In genomic region chr2:151702851-151703190, GRCm38 (mm10) we compare ENCODE assay signal across 8 mouse cellular contexts. TPM values are rescaled to one million over a fixed set of nuclear protein-coding genes. Genes with fewer than 3 reads are reported as not detected.
DNase-seq lines count a peak whose midpoint lies in the region; ATAC-seq and TF ChIP-seq lines count a peak whose summit lies in the region.

No protein-coding gene starts in this region.

- H3K9me3 ChIP-seq in intestine, embryonic 16.5 days (ENCODE audit: control insufficient read depth, low read length): no peaks in the 10 kb centered on the region

- peak; percentile 21 for DNase-seq in cerebellum, adult 8-10 months
- DNase-seq in cerebellum, postnatal 25 days: no peak
- DNase-seq in testis, postnatal 10 days (ENCODE audit: low spot score): no peak
- DNase-seq in T-cell, adult 2 months (ENCODE audit: low spot score): no peak
- no peak for DNase-seq in thymus, postnatal 0 days (ENCODE audit: low spot score)

- peak overlapping the region; percentile 100 for H3K4me2 ChIP-seq in intestine, embryonic 16.5 days (ENCODE audit: low read depth, low read length)

- TF ChIP-seq CTCF in testis, adult 2 months (IDR thresholded peaks at IDR 0.05; ENCODE audit: control insufficient read depth, insufficient read depth, insufficient replicate concordance, low read depth, low read length): no peak
- TF ChIP-seq CTCF in olfactory bulb, adult 2 months (IDR thresholded peaks at IDR 0.05; ENCODE audit: insufficient read depth, low read depth, low read length): no peak

- peak; percentile 49 for ATAC-seq in intestine, embryonic 16.5 days

- no peak overlapping the region for H3K27ac ChIP-seq in testis, adult 2 months (ENCODE audit: control insufficient read depth, insufficient read depth, low read depth, low read length)
- no peak overlapping the region for H3K27ac ChIP-seq in intestine, embryonic 16.5 days (ENCODE audit: low read length)
- H3K27ac ChIP-seq in olfactory bulb, adult 2 months (ENCODE audit: insufficient read depth, low read depth, low read length): no peak overlapping the region

- no peaks in the 10 kb centered on the region; the same call in 1 of the 2 replicates for H3K27me3 ChIP-seq in testis, adult 2 months (ENCODE audit: control insufficient read depth, insufficient read depth, low read length)
- H3K27me3 ChIP-seq in intestine, embryonic 16.5 days (replicated peaks; ENCODE audit: control insufficient read depth, insufficient read depth, low read length): peaks cover 13% of the 10 kb centered on the region; the same call in 1 of the 2 replicates

- TF ChIP-seq POLR2A in testis, adult 2 months (IDR thresholded peaks at IDR 0.05; ENCODE audit: control insufficient read depth, low read depth, low read length): no peak; the same call in 1 of the 2 replicates
- no peak for TF ChIP-seq POLR2A in olfactory bulb, adult 2 months (IDR thresholded peaks at IDR 0.05; ENCODE audit: insufficient read depth, low read depth, low read length)

- H3K9ac ChIP-seq in intestine, embryonic 16.5 days (ENCODE audit: low read depth, low read length): peak overlapping the region; percentile 79

- H3K36me3 ChIP-seq in testis, adult 2 months (ENCODE audit: control insufficient read depth, insufficient read depth, low read length): no peaks in the 10 kb centered on the region
- no peaks in the 10 kb centered on the region for H3K36me3 ChIP-seq in intestine, embryonic 16.5 days (ENCODE audit: control insufficient read depth, insufficient read depth, low read length)

- peaks cover 10% of the 10 kb centered on the region for H3K4me1 ChIP-seq in testis, adult 2 months (ENCODE audit: control insufficient read depth, insufficient read depth, low read length)
- H3K4me1 ChIP-seq in intestine, embryonic 16.5 days (ENCODE audit: control insufficient read depth, insufficient read depth, low read length): peaks cover 6% of the 10 kb centered on the region; the same call in 1 of the 2 replicates
- peaks cover 12% of the 10 kb centered on the region for H3K4me1 ChIP-seq in olfactory bulb, adult 2 months (ENCODE audit: control insufficient read depth, insufficient read depth, low read length)

- WGBS in intestine, embryonic 16.5 days: 3% methylated on average over 15 of the region's 17 CpGs
- WGBS in olfactory bulb, adult 2 months: under 1% methylated on average over 17 of the region's 17 CpGs

- peak overlapping the region; percentile 40 for H3K4me3 ChIP-seq in testis, adult 2 months (ENCODE audit: control insufficient read depth, low read depth, low read length)
- peak overlapping the region; percentile 69 for H3K4me3 ChIP-seq in intestine, embryonic 16.5 days (ENCODE audit: low read length)
- H3K4me3 ChIP-seq in olfactory bulb, adult 2 months (ENCODE audit: insufficient read depth, low read depth, low read length): peak overlapping the region; percentile 69

RNA-seq across cellular contexts. Expression of gene Tmem74b, which starts 1.0 kb away (rescaled TPM):
- 0.84 and 1.2 TPM in 2 replicates for polyA plus RNA-seq in testis, adult 2 months (2012; rRNA removed)
- 1.7 and 1.9 TPM in 2 replicates for polyA plus RNA-seq in intestine, embryonic 16.5 days (2015; fragmentation: Nextera tagmentation; extraction: Ambion mirVana)
- polyA plus RNA-seq in olfactory bulb, adult 2 months (2012; ENCODE audit: insufficient read depth, insufficient read length, low replicate concordance, missing spikeins): not detected in 2 replicates
- polyA plus RNA-seq in thymus, postnatal 0 days (2015; fragmentation: Nextera tagmentation; extraction: Ambion mirVana): 0.25 and 0.46 TPM in 2 replicates

RNA-seq across cellular contexts. Expression of gene Rad21l, which starts 34.5 kb away (rescaled TPM):
- 0.41 and 0.62 TPM in 2 replicates for polyA plus RNA-seq in testis, adult 2 months (2012; rRNA removed)
- not detected in 2 replicates for polyA plus RNA-seq in intestine, embryonic 16.5 days (2015; fragmentation: Nextera tagmentation; extraction: Ambion mirVana)
- polyA plus RNA-seq in olfactory bulb, adult 2 months (2012; ENCODE audit: insufficient read depth, insufficient read length, low replicate concordance, missing spikeins): not detected in 2 replicates
- not detected in 2 replicates for polyA plus RNA-seq in thymus, postnatal 0 days (2015; fragmentation: Nextera tagmentation; extraction: Ambion mirVana)

RNA-seq across cellular contexts. Expression of gene Psmf1, which starts 41.2 kb away (rescaled TPM):
- 1,270 and 1,285 TPM in 2 replicates for polyA plus RNA-seq in testis, adult 2 months (2012; rRNA removed)
- polyA plus RNA-seq in intestine, embryonic 16.5 days (2015; fragmentation: Nextera tagmentation; extraction: Ambion mirVana): 41.4 and 43.5 TPM in 2 replicates
- polyA plus RNA-seq in olfactory bulb, adult 2 months (2012; ENCODE audit: insufficient read depth, insufficient read length, low replicate concordance, missing spikeins): not detected in 2 replicates
- polyA plus RNA-seq in thymus, postnatal 0 days (2015; fragmentation: Nextera tagmentation; extraction: Ambion mirVana): 52.1 and 55.7 TPM in 2 replicates
